Mouse (Mus musculus) retina, embryonic 14.5 days (tissue): ENCODE measurements around the gene Pygm.
A peak's percentile ranks its signal among the peaks of the same experiment; 100 is the strongest.

Experiments
- DNase-seq: peaks from one replicate; pipeline ENCODE4 v3.0.0-alpha.2; 2015; ENCODE audit warnings: low spot score

The Pygm gene

GRCm38 (mm10) chr19:6445761-6446423 lies 61.7 kb downstream of the Pygm start:
- DNase-seq, result peak; percentile 84

DNA sequence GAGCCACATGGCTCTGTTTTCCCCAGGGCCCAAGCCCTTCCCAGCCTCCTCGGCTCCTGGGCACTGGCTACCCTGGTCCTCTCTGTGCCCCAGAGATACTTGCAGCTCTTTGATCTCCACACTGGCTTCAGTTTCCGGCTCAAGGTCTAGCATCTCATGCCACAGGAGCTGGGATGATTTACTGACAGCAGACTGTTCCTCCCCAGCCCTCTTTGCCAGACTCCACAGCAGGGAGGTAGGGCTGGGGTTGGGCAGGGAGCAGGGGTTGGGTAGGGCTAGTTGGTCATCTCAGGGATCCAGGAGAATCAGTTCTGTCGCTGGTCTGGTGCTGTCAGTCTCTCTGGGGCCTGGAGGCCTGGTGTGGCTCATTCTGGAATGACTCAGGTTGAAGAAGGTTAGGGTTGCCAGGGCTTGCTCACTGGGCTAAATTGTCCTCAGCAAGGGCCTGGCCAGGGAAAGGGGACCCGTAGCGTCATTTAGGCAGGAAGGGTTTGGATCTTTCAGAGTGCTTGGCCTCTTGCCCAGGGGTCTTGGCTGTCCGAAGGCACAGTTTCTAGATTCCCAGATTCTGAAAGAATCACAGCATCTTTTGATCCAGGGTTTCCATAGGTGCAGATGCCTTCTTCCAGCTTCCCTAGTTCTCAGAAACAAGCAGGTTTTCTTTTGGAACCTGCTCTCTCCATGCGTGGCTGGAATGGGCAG lies 62.7 kb downstream of the Pygm start:
- DNase-seq, result no peak
